ENCODE assay signal across 25 mouse cellular contexts in genomic region chr3:62527593-62527992, GRCm38 (mm10). TPM values are rescaled to one million over a fixed set of nuclear protein-coding genes. Genes with fewer than 3 reads are reported as not detected.
DNase-seq lines count a peak whose midpoint lies in the region; ATAC-seq and TF ChIP-seq lines count a peak whose summit lies in the region.
"Had no signal": no experiment of that assay in that cellular context is flagged by ENCODE, and none has a peak within 500 bp of the region (broad histone marks: within the 10 kb centered on the region; RNA-seq: fewer than 3 reads in every experiment).

No protein-coding gene starts in this region.

- H3K9me3 ChIP-seq in forebrain, embryonic 14.5 days (replicated peaks; ENCODE audit: control insufficient read depth, low read length) = no peaks in the 10 kb centered on the region
- no peaks in the 10 kb centered on the region for H3K9me3 ChIP-seq in forebrain, embryonic 10.5 days
- no peaks in the 10 kb centered on the region for H3K9me3 ChIP-seq in hindbrain, postnatal 0 days (ENCODE audit: low read length)
- no peaks in the 10 kb centered on the region for H3K9me3 ChIP-seq in hindbrain, embryonic 16.5 days (ENCODE audit: control insufficient read depth, low read length)
- H3K9me3 ChIP-seq in midbrain, embryonic 15.5 days = no peaks in the 10 kb centered on the region
- H3K9me3 ChIP-seq in midbrain, postnatal 0 days (ENCODE audit: low read length) = no peaks in the 10 kb centered on the region
- H3K9me3 ChIP-seq: embryonic facial prominence, embryonic 12.5 days; G1E; heart, embryonic 10.5 days; limb, embryonic 12.5 days; liver, embryonic 15.5 days had no signal

- no peak overlapping the region for H3K4me3 ChIP-seq in forebrain, embryonic 14.5 days (ENCODE audit: low read depth, low read length)
- no peak overlapping the region for H3K4me3 ChIP-seq in forebrain, embryonic 10.5 days
- H3K4me3 ChIP-seq in hindbrain, postnatal 0 days (ENCODE audit: low read length) = no peak overlapping the region
- no peak overlapping the region for H3K4me3 ChIP-seq in hindbrain, embryonic 16.5 days (ENCODE audit: low read length)
- no peak overlapping the region for H3K4me3 ChIP-seq in midbrain, embryonic 15.5 days
- no peak overlapping the region for H3K4me3 ChIP-seq in midbrain, postnatal 0 days (ENCODE audit: low read depth, low read length)
- H3K4me3 ChIP-seq: embryonic facial prominence, embryonic 12.5 days; heart, embryonic 10.5 days; limb, embryonic 12.5 days; liver, embryonic 15.5 days had no signal

- no peaks in the 10 kb centered on the region for H3K36me3 ChIP-seq in forebrain, embryonic 14.5 days (ENCODE audit: control insufficient read depth, insufficient read depth, low read length)
- no peaks in the 10 kb centered on the region for H3K36me3 ChIP-seq in forebrain, embryonic 10.5 days (replicated peaks)
- H3K36me3 ChIP-seq in hindbrain, postnatal 0 days (ENCODE audit: insufficient read depth, low read length) = no peaks in the 10 kb centered on the region
- H3K36me3 ChIP-seq in hindbrain, embryonic 16.5 days (ENCODE audit: control insufficient read depth, insufficient read depth, low read length) = no peaks in the 10 kb centered on the region
- no peaks in the 10 kb centered on the region for H3K36me3 ChIP-seq in midbrain, embryonic 15.5 days (replicated peaks)
- no peaks in the 10 kb centered on the region for H3K36me3 ChIP-seq in midbrain, postnatal 0 days (ENCODE audit: insufficient read depth, low read length)
- H3K36me3 ChIP-seq: embryonic facial prominence, embryonic 12.5 days; G1E; heart, embryonic 10.5 days; limb, embryonic 12.5 days; liver, embryonic 15.5 days had no signal

- ATAC-seq in forebrain, embryonic 14.5 days = 0 out of 2 replicates have a peak, but pooled peaks have one; percentile 5
- ATAC-seq in hindbrain, postnatal 0 days = no peak
- ATAC-seq in hindbrain, embryonic 16.5 days = no peak; the same call in 1 of the 2 replicates
- ATAC-seq in midbrain, embryonic 15.5 days (replicated peaks) = peak; percentile 63; the same call in 1 of the 2 replicates
- no peak for ATAC-seq in midbrain, postnatal 0 days (ENCODE audit: low FRiP score)
- ATAC-seq: intestine, embryonic 16.5 days had no signal

- H3K27ac ChIP-seq in forebrain, embryonic 14.5 days (ENCODE audit: low read depth, low read length) = no peak overlapping the region
- H3K27ac ChIP-seq in forebrain, embryonic 10.5 days = no peak overlapping the region
- no peak overlapping the region for H3K27ac ChIP-seq in hindbrain, postnatal 0 days
- H3K27ac ChIP-seq in hindbrain, embryonic 16.5 days (ENCODE audit: low read depth, low read length) = no peak overlapping the region
- no peak overlapping the region for H3K27ac ChIP-seq in midbrain, embryonic 15.5 days
- H3K27ac ChIP-seq in midbrain, postnatal 0 days (ENCODE audit: low read depth, low read length) = no peak overlapping the region
- H3K27ac ChIP-seq: embryonic facial prominence, embryonic 12.5 days; heart, embryonic 10.5 days; kidney, postnatal 0 days; limb, embryonic 12.5 days; liver, embryonic 15.5 days; stomach, postnatal 0 days had no signal

- H3K4me2 ChIP-seq in forebrain, embryonic 14.5 days (ENCODE audit: low read length) = no peak overlapping the region
- H3K4me2 ChIP-seq in hindbrain, postnatal 0 days (ENCODE audit: low read depth, low read length) = 0 out of 2 replicates have a peak overlapping the region, but pooled peaks have one; percentile 27
- H3K4me2 ChIP-seq in hindbrain, embryonic 16.5 days (ENCODE audit: low read length) = no peak overlapping the region
- H3K4me2 ChIP-seq in midbrain, embryonic 15.5 days = no peak overlapping the region
- no peak overlapping the region for H3K4me2 ChIP-seq in midbrain, postnatal 0 days (ENCODE audit: low read depth, low read length, poor library complexity, severe bottlenecking)
- H3K4me2 ChIP-seq: embryonic facial prominence, embryonic 12.5 days; limb, embryonic 12.5 days; liver, embryonic 15.5 days; lung, embryonic 14.5 days had no signal

- H3K27me3 ChIP-seq in forebrain, embryonic 14.5 days (replicated peaks; ENCODE audit: control insufficient read depth, insufficient read depth, low read length) = no peaks in the 10 kb centered on the region
- no peaks in the 10 kb centered on the region for H3K27me3 ChIP-seq in forebrain, embryonic 10.5 days (ENCODE audit: poor library complexity, severe bottlenecking)
- H3K27me3 ChIP-seq in hindbrain, postnatal 0 days (ENCODE audit: insufficient read depth, low read length) = no peaks in the 10 kb centered on the region
- H3K27me3 ChIP-seq in hindbrain, embryonic 16.5 days (replicated peaks; ENCODE audit: control insufficient read depth, insufficient read depth, low read length) = no peaks in the 10 kb centered on the region
- no peaks in the 10 kb centered on the region for H3K27me3 ChIP-seq in midbrain, embryonic 15.5 days (replicated peaks)
- no peaks in the 10 kb centered on the region for H3K27me3 ChIP-seq in midbrain, postnatal 0 days (ENCODE audit: insufficient read depth, low read length)
- H3K27me3 ChIP-seq: embryonic facial prominence, embryonic 12.5 days; limb, embryonic 12.5 days; liver, embryonic 15.5 days had no signal

- H3K4me1 ChIP-seq in forebrain, embryonic 14.5 days (ENCODE audit: control insufficient read depth, insufficient read depth, low read length) = no peaks in the 10 kb centered on the region
- H3K4me1 ChIP-seq in forebrain, embryonic 10.5 days = no peaks in the 10 kb centered on the region
- no peaks in the 10 kb centered on the region for H3K4me1 ChIP-seq in hindbrain, postnatal 0 days (ENCODE audit: insufficient read depth, low read length)
- H3K4me1 ChIP-seq in hindbrain, embryonic 16.5 days (ENCODE audit: control insufficient read depth, insufficient read depth, low read depth, low read length) = no peaks in the 10 kb centered on the region
- no peaks in the 10 kb centered on the region for H3K4me1 ChIP-seq in midbrain, embryonic 15.5 days
- H3K4me1 ChIP-seq in midbrain, postnatal 0 days (ENCODE audit: insufficient read depth, low read length) = no peaks in the 10 kb centered on the region
- H3K4me1 ChIP-seq: embryonic facial prominence, embryonic 12.5 days; heart, embryonic 10.5 days; limb, embryonic 12.5 days; liver, embryonic 15.5 days had no signal

- TF ChIP-seq CTCF in hindbrain, postnatal 0 days (IDR thresholded peaks at IDR 0.05; ENCODE audit: low read depth) = no peak
- no peak for TF ChIP-seq CTCF in midbrain, postnatal 0 days (IDR thresholded peaks at IDR 0.05)

- no peak for DNase-seq in forebrain, embryonic 14.5 days (ENCODE audit: low spot score)
- DNase-seq in forebrain, embryonic 10.5 days (ENCODE audit: extremely low spot score, low spot score) = no peak
- no peak for DNase-seq in hindbrain, postnatal 0 days (ENCODE audit: low spot score)
- DNase-seq in midbrain, postnatal 0 days (ENCODE audit: low spot score) = no peak
- no peak for DNase-seq in cerebellum, adult 11-12 months
- DNase-seq: adrenal gland, postnatal 14 days; cerebellum, adult 11 months; cerebellum, adult 9-11 months; gastrocnemius, postnatal 14 days; heart, adult 11 months; heart, postnatal 36 days; lung, postnatal 14 days; thymus, adult 18-20 months; thymus, postnatal 25 days had no signal

- 73% methylated on average over 5 of the region's 5 CpGs for WGBS in forebrain, embryonic 14.5 days
- WGBS in forebrain, embryonic 10.5 days = 75% methylated on average over 5 of the region's 5 CpGs
- WGBS in hindbrain, postnatal 0 days = 71% methylated on average over 5 of the region's 5 CpGs
- whole genome bisulfite sequencing in hindbrain, embryonic 16.5 days = 74% methylated on average over 5 of the region's 5 CpGs
- WGBS in midbrain, embryonic 15.5 days = 72% methylated on average over 5 of the region's 5 CpGs
- 72% methylated on average over 5 of the region's 5 CpGs for WGBS in midbrain, postnatal 0 days

- H3K9ac ChIP-seq in forebrain, embryonic 14.5 days (ENCODE audit: low read length) = no peak overlapping the region
- H3K9ac ChIP-seq in hindbrain, postnatal 0 days (replicated peaks; ENCODE audit: low read length) = no peak overlapping the region
- H3K9ac ChIP-seq in hindbrain, embryonic 16.5 days (ENCODE audit: low read depth, low read length) = no peak overlapping the region
- H3K9ac ChIP-seq in midbrain, embryonic 15.5 days = no peak overlapping the region
- H3K9ac ChIP-seq in midbrain, postnatal 0 days (replicated peaks; ENCODE audit: low read length, poor library complexity, severe bottlenecking) = no peak overlapping the region
- H3K9ac ChIP-seq: embryonic facial prominence, embryonic 12.5 days; limb, embryonic 12.5 days; liver, embryonic 15.5 days; lung, embryonic 14.5 days had no signal

RNA-seq across cellular contexts. Expression of gene Dhx36, which starts 20.8 kb away (rescaled TPM):
- polyA plus RNA-seq in forebrain, embryonic 14.5 days (2014; fragmentation: Nextera tagmentation; extraction: Ambion mirVana) = 47.9 and 51.2 TPM in 2 replicates
- polyA plus RNA-seq in forebrain, embryonic 10.5 days (2016; fragmentation: Nextera tagmentation; extraction: Ambion mirVana) = 34.8 and 35.0 TPM in 2 replicates
- 47.4 and 47.9 TPM in 2 replicates for total RNA-seq in hindbrain, postnatal 0 days (2014; rRNA removed)
- polyA plus RNA-seq in hindbrain, postnatal 0 days (2015; fragmentation: Nextera tagmentation; extraction: Ambion mirVana) = 29.5 and 32.5 TPM in 2 replicates
- polyA plus RNA-seq in hindbrain, embryonic 16.5 days (2015; fragmentation: Nextera tagmentation; extraction: Ambion mirVana) = 23.3 and 36.2 TPM in 2 replicates
- polyA plus RNA-seq in midbrain, embryonic 15.5 days (2015; fragmentation: Nextera tagmentation; extraction: Ambion mirVana) = 42.1 and 43.9 TPM in 2 replicates
- 58.2 and 81.9 TPM in 2 replicates for total RNA-seq in midbrain, postnatal 0 days (2014; rRNA removed)
- polyA plus RNA-seq in midbrain, postnatal 0 days (2015; fragmentation: Nextera tagmentation; extraction: Ambion mirVana) = 29.4 and 32.8 TPM in 2 replicates

Comparison
In these comparisons a context has a peak if more than half of its experiments do, and no peak if none do; other contexts are left out.
1. ATAC-seq: peak in forebrain, embryonic 14.5 days (single experiment) and midbrain, embryonic 15.5 days (single experiment); none in hindbrain, postnatal 0 days (single experiment), hindbrain, embryonic 16.5 days (single experiment) and midbrain, postnatal 0 days (single experiment).